Mouse (Mus musculus) heart, postnatal 0 days (tissue): ENCODE results near the gene Myrip. TPM values are rescaled to one million over a fixed set of nuclear protein-coding genes. Genes with fewer than 3 reads are reported as not detected.
A peak's percentile ranks its signal among the peaks of the same experiment; 100 is the strongest.
"Not testable (repeated sequence)": the region's sequence is repeated elsewhere in the genome, so short reads cannot be mapped to it uniquely, and the experiment has no call there.

Source experiments
- ATAC-seq: fragments of 200-750 bp; cut with Nextera tagmentation; 2 replicates; pipeline ENCODE4 v1.8.0; 2017; ENCODE audit warnings: low read depth, moderate number of reproducible peaks, moderate library complexity; ENCODE audit not compliant: insufficient read depth
- DNase-seq: peaks from one replicate; pipeline ENCODE4 v3.0.0-alpha.2; 2016; ENCODE audit warnings: low spot score
- H3K27ac ChIP-seq: fragments of 300-500 bp; sonication (generic); 2 replicates; pipeline ENCODE4 v1.5.1; 2014; ENCODE audit warnings: low read depth, mild to moderate bottlenecking
- H3K27me3 ChIP-seq: fragments of 300-500 bp; sonication (generic); 2 replicates; pipeline ENCODE4 v1.6.1; 2014; ENCODE audit warnings: low read length, mixed read lengths; ENCODE audit not compliant: control insufficient read depth, insufficient read depth
- H3K36me3 ChIP-seq: fragments of 300-500 bp; sonication (generic); replicated peaks from 2 replicates; pipeline ENCODE4 v1.6.1; 2014; ENCODE audit warnings: low read length, mixed read lengths; ENCODE audit not compliant: control insufficient read depth, insufficient read depth
- H3K4me1 ChIP-seq: fragments of 300-500 bp; sonication (generic); 2 replicates; pipeline ENCODE4 v1.6.1; 2014; ENCODE audit warnings: antibody characterized with exemption; ENCODE audit not compliant: control insufficient read depth, insufficient read depth
- H3K4me2 ChIP-seq: fragments of 300-500 bp; sonication (generic); 2 replicates; pipeline ENCODE4 v1.6.1; 2014; ENCODE audit warnings: low read depth, mild to moderate bottlenecking, low read length, moderate library complexity
- H3K4me3 ChIP-seq: fragments of 300-500 bp; sonication (generic); 2 replicates; pipeline ENCODE4 v1.5.1; 2014; ENCODE audit warnings: low read depth, low read length
- H3K9ac ChIP-seq: fragments of 300-500 bp; sonication (generic); replicated peaks from 2 replicates; pipeline ENCODE4 v1.6.1; 2014; ENCODE audit warnings: low read depth, low read length, mixed read lengths
- H3K9me3 ChIP-seq: fragments of 300-500 bp; sonication (generic); replicated peaks from 2 replicates; pipeline ENCODE4 v1.6.1; 2016; ENCODE audit warnings: low read length; ENCODE audit not compliant: control insufficient read depth
- CTCF ChIP-seq: IDR thresholded peaks from 2 replicates; pipeline ENCODE4 v1.5.1; 2016; ENCODE audit warnings: antibody characterized with exemption, control low read depth, low read depth
- EP300 ChIP-seq: IDR thresholded peaks from 2 replicates; pipeline ENCODE4 v1.6.1; 2016; ENCODE audit warnings: antibody characterized with exemption, low read depth
- WGBS: fragments of 180-500 bp; shearing (Covaris S2); extraction: QIAGEN DNeasy Blood & Tissue Kit; methylation state at CpG from one replicate; pipeline ENCODE4 v1.1.7; 2014; 5-methylcytosine and 5-hydroxymethylcytosine counted together
- polyA plus RNA-seq: library from polyadenylated mRNA; unstranded; fragments of >200 nt; fragmentation: Nextera tagmentation; extraction: Ambion mirVana; gene quantifications from 2 replicates; pipeline ENCODE4 v1.2.1, GENCODE M21; 2015
- total RNA-seq: library from RNA; depleted of rRNA; stranded (reverse); fragments of >200 nt; gene quantifications from 2 replicates; pipeline ENCODE4 v1.2.3, GENCODE M21; 2014; ENCODE audit warnings: low replicate concordance

The Myrip gene
- total and polyA plus RNA-seq, 2 experiments from 2014 or later, result 0.34 to 2.6 TPM

- Histone ChIP-seq H3K4me3 (no peak overlapping the region), H3K4me1 (peaks cover 8% of the 10 kb centered on the region), H3K27me3 (no peaks in the 10 kb centered on the region), H3K27ac (no peak overlapping the region), H3K4me2 (no peak overlapping the region), H3K36me3 (no peaks in the 10 kb centered on the region), H3K9ac (no peak overlapping the region), H3K9me3 (no peaks in the 10 kb centered on the region)
- ATAC-seq (no peak), DNase-seq (no peak)
- no peak for TF ChIP-seq CTCF
- no peak for TF ChIP-seq EP300
- WGBS, result 73% methylated on average over 8 of the region's 8 CpGs
Measured at GRCm38 (mm10) chr9:120398289-120398688, 97.0 kb downstream of the Myrip start.

GRCm38 (mm10) chr9:120399537-120399936 is 98.2 kb downstream of the Myrip start:
- not testable (repeated sequence) for H3K27me3 ChIP-seq, H3K9ac ChIP-seq, DNase-seq, H3K9me3 ChIP-seq, H3K4me3 ChIP-seq, H3K36me3 ChIP-seq, H3K4me2 ChIP-seq, H3K27ac ChIP-seq, ATAC-seq
- WGBS, result 91% methylated on average over 2 of the region's 2 CpGs
- TF ChIP-seq CTCF, result peak; percentile 20; the same call in 1 of the 2 replicates
- H3K4me1 ChIP-seq, result peaks cover 17% of the 10 kb centered on the region

- 49% methylated on average over 3 of the region's 3 CpGs for WGBS
- Histone ChIP-seq H3K9ac (no peak overlapping the region), H3K9me3 (no peaks in the 10 kb centered on the region), H3K4me1 (peaks cover 17% of the 10 kb centered on the region), H3K4me3 (no peak overlapping the region), H3K27me3 (no peaks in the 10 kb centered on the region), H3K27ac (peak overlapping the region; percentile 59), H3K4me2 (no peak overlapping the region), H3K36me3 (no peaks in the 10 kb centered on the region)
- ATAC-seq, result peak; percentile 85
- peak; percentile 77 for DNase-seq
- TF ChIP-seq CTCF, result no peak
- no peak for TF ChIP-seq EP300
Measured at GRCm38 (mm10) chr9:120402368-120402767, 101.1 kb downstream of the Myrip start.

DNA sequence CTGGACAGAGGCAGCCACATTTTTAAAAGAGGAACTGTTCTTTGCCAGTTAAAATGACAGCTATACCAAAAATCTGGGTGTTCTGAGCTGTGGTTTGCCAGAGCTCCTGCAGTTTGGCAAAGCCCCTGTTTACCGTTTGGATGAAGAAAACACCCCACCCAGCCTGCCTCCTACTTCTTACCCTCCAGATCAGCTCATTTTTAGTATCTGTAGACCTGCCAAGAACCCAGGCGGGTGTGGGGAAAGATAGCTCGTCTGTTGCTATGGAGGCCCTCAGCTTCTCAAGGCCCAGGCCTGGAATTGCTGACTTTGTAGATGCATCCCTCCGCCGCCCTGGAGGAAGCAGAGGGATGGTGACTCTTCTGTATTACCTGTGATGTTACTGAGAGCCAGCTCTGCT is 102.3 kb downstream of the Myrip start:
- DNase-seq, result no peak
- Histone ChIP-seq H3K9me3 (no peaks in the 10 kb centered on the region), H3K36me3 (no peaks in the 10 kb centered on the region), H3K27ac (0 out of 2 replicates have a peak overlapping the region, but pooled peaks have one; percentile 6), H3K4me2 (no peak overlapping the region), H3K27me3 (no peaks in the 10 kb centered on the region), H3K9ac (no peak overlapping the region), H3K4me1 (peaks cover 17% of the 10 kb centered on the region), H3K4me3 (no peak overlapping the region)
- no peak for ATAC-seq
- 41% methylated on average over 5 of the region's 5 CpGs for WGBS
- TF ChIP-seq CTCF (no peak), EP300 (no peak)

DNA sequence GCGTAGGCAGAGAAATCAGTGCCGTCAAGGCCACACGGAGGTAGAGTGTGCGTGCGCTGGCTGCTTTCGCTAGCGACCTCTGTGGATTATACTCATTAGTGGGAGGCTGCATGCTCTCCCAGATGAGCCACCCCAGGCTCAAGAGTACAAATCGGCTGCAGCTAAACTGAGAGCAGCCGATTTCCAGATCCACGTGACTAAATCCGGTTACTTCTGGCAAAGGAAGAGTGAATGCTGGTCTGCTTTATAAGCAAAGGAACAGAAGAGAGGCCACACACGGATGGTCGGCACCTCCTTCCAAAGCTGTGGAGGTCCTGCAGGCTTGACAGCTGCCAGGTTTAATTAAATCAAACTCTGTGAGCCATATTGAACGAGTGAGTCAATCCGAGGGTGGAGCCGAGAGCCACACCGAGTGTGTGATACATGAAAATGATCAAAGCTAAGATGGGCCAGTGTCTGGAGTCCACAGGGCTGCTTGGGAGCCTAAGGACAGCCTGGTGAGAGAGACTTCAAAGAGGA is 108.4 kb downstream of the Myrip start:
- TF ChIP-seq EP300 (no peak), CTCF (no peak)
- ATAC-seq, result no peak
- H3K4me3 ChIP-seq, result no peak overlapping the region
- no peaks in the 10 kb centered on the region for H3K36me3 ChIP-seq
- H3K9ac ChIP-seq, result no peak overlapping the region
- no peak overlapping the region for H3K4me2 ChIP-seq
- no peaks in the 10 kb centered on the region for H3K9me3 ChIP-seq
- no peak overlapping the region for H3K27ac ChIP-seq
- DNase-seq, result no peak
- WGBS, result 81% methylated on average over 17 of the region's 17 CpGs
- no peaks in the 10 kb centered on the region for H3K4me1 ChIP-seq
- no peaks in the 10 kb centered on the region for H3K27me3 ChIP-seq

GRCm38 (mm10) chr9:120410421-120410820 is 109.1 kb downstream of the Myrip start:
- no peak overlapping the region for H3K27ac ChIP-seq
- no peaks in the 10 kb centered on the region for H3K36me3 ChIP-seq
- no peaks in the 10 kb centered on the region for H3K9me3 ChIP-seq
- no peaks in the 10 kb centered on the region for H3K4me1 ChIP-seq
- no peak overlapping the region for H3K9ac ChIP-seq
- 9% methylated on average over 5 of the region's 5 CpGs for WGBS
- H3K27me3 ChIP-seq, result no peaks in the 10 kb centered on the region
- H3K4me2 ChIP-seq, result no peak overlapping the region
- H3K4me3 ChIP-seq, result no peak overlapping the region
- no peak for ATAC-seq
- DNase-seq, result peak; percentile 18
- TF ChIP-seq CTCF, result peak; percentile 63
- TF ChIP-seq EP300, result no peak
